Mouse (Mus musculus) liver, adult 2 months (tissue): ENCODE results near the gene Crebrf. TPM values are rescaled to one million over a fixed set of nuclear protein-coding genes. Genes with fewer than 3 reads are reported as not detected.

Source experiments
- DNase-seq: peaks from one replicate; pipeline ENCODE4 v3.0.0-alpha.2; 2011; ENCODE audit warnings: low read depth, low spot score; ENCODE audit errors: extremely low read depth
- H3K27ac ChIP-seq: fragments of 200-500 bp; replicated peaks from 2 replicates; pipeline ENCODE4 v1.5.1; 2012; ENCODE audit warnings: low read depth, mild to moderate bottlenecking, control low read depth, inconsistent platforms, low read length; ENCODE audit not compliant: insufficient read depth
- H3K27me3 ChIP-seq: fragments of 200-500 bp; 2 replicates; pipeline ENCODE4 v1.6.1; 2012; ENCODE audit warnings: mild to moderate bottlenecking, moderate library complexity, low read length, inconsistent platforms; ENCODE audit not compliant: control insufficient read depth, insufficient read depth
- H3K36me3 ChIP-seq: fragments of 200-500 bp; 2 replicates; pipeline ENCODE4 v1.6.1; 2012; ENCODE audit warnings: low read length, inconsistent platforms; ENCODE audit not compliant: control insufficient read depth, insufficient read depth
- H3K4me1 ChIP-seq: fragments of 200-500 bp; 2 replicates; pipeline ENCODE4 v1.6.1; 2011; ENCODE audit warnings: low read length; ENCODE audit not compliant: control insufficient read depth, insufficient read depth
- H3K4me3 ChIP-seq: fragments of 200-500 bp; 2 replicates; pipeline ENCODE4 v1.5.1; 2011; ENCODE audit warnings: low read depth, mild to moderate bottlenecking, control low read depth, low read length, moderate library complexity; ENCODE audit not compliant: insufficient read depth
- H3K79me2 ChIP-seq: fragments of 200-500 bp; 2 replicates; pipeline ENCODE4 v1.6.1; 2012; ENCODE audit warnings: inconsistent platforms, mild to moderate bottlenecking, low read length, moderate library complexity; ENCODE audit not compliant: control insufficient read depth, insufficient read depth
- H3K9ac ChIP-seq: fragments of 200-500 bp; 2 replicates; pipeline ENCODE4 v1.6.1; 2012; ENCODE audit warnings: low read depth, mild to moderate bottlenecking, control low read depth, inconsistent platforms, low read length
- CTCF ChIP-seq: fragments of 200-500 bp; IDR thresholded peaks from 2 replicates; pipeline ENCODE4 v1.5.1; 2011; ENCODE audit warnings: low read depth, low read length, control low read depth
- POLR2A ChIP-seq: fragments of 200-500 bp; IDR thresholded peaks from 2 replicates; pipeline ENCODE4 v1.6.1; 2011; ENCODE audit warnings: low read length, control low read depth; ENCODE audit not compliant: insufficient read depth; ENCODE audit errors: extremely low read depth
- WGBS: fragments of 180-500 bp; shearing (Covaris S2); methylation state at CpG from one replicate; pipeline ENCODE4 v1.1.7; 2018; 5-methylcytosine and 5-hydroxymethylcytosine counted together
- polyA plus RNA-seq: library from polyadenylated mRNA; depleted of rRNA; stranded (reverse); fragments of >200 nt; gene quantifications from 2 replicates; pipeline ENCODE4 v1.2.3, GENCODE M21; 2012
- total RNA-seq: library from RNA; depleted of rRNA; stranded (reverse); fragments of >200 nt; gene quantifications from 2 replicates; pipeline ENCODE4 v1.2.3, GENCODE M21; 2014

Crebrf gene
- total and polyA plus RNA-seq, 2 experiments: 1.4 to 37.0 TPM

DNA sequence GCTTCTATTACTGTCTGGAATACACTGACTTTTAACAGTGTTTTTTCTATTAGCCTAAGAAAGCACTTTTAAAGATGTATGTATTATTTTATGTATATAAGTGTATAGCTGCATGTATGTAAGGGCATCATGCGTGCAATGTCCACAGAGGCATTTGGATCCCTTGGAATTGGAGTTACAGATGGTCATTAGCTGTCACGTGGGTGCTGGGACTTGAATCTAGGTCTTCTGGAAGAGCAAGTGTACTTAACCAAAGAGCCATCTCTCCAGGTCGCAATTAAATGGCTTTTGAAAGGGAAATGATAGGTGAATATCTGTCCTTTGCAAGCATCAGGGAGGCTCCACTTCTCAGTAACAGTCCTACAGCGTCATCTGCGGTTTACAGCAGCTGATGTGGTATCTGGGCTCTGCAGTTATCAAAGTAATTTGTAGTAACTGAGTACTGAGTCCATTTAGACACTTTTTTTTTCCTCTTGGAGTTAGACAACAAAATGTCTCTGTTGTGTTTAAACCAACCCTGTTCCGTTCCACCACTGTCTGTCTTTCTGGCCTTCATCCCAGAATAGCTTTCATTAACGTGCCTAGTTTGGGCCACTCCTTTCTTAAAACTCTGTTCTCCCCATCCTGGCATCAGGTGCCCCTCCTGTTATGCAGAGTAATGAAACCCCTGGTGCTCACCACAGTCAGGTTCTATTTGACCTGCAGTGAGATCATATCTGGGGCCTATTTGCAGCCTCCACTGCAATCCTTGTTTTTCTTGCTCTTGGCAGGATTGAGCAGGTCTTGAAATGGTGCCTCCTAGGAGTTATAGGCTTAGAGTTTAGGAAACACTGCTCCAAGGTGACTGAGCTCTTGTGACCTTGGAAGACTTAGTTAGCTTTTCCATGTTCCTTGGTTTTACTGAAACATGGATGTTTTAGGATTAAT, 37.5 kb upstream of the Crebrf start:
- H3K4me1 ChIP-seq: peaks cover 7% of the 10 kb centered on the region
- no peaks in the 10 kb centered on the region for H3K27me3 ChIP-seq
- no peak for TF ChIP-seq POLR2A
- no peak for TF ChIP-seq CTCF
- no peaks in the 10 kb centered on the region for H3K36me3 ChIP-seq
- no peak overlapping the region for H3K27ac ChIP-seq
- WGBS: 61% methylated on average over 7 of the region's 7 CpGs
- no peak for DNase-seq
- H3K9ac ChIP-seq: no peak overlapping the region; the same call in 1 of the 2 replicates
- H3K79me2 ChIP-seq: peaks cover 41% of the 10 kb centered on the region
- H3K4me3 ChIP-seq: no peak overlapping the region

DNA sequence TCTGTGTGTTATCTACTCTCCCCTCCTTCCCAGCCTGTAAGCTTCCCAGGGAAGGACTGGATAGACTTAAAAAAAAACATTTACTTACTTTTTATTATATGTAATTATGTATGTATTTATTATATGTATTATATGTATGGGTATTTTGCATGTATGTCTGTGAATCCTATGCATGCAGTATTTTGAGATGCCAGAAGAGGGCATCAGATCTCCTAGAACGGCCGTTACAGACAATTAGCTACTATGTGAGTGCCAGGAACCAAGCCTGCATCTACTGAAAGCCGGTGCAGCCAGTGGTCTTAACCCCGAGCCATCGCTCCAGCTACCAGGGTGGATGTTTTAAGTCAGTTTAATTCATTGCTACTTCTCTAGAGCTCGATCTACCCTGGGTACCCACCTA, 34.2 kb upstream of the Crebrf start:
- Histone ChIP-seq H3K4me3 (no peak overlapping the region), H3K79me2 (peaks cover 52% of the 10 kb centered on the region), H3K9ac (no peak overlapping the region), H3K27ac (no peak overlapping the region), H3K4me1 (peaks cover 6% of the 10 kb centered on the region), H3K36me3 (peaks cover 4% of the 10 kb centered on the region; the same call in 1 of the 2 replicates), H3K27me3 (no peaks in the 10 kb centered on the region)
- 94% methylated on average over 6 of the region's 6 CpGs for WGBS
- no peak for DNase-seq
- TF ChIP-seq CTCF (0 out of 2 replicates have a peak, but pooled peaks have one; percentile 3), POLR2A (no peak)

DNA sequence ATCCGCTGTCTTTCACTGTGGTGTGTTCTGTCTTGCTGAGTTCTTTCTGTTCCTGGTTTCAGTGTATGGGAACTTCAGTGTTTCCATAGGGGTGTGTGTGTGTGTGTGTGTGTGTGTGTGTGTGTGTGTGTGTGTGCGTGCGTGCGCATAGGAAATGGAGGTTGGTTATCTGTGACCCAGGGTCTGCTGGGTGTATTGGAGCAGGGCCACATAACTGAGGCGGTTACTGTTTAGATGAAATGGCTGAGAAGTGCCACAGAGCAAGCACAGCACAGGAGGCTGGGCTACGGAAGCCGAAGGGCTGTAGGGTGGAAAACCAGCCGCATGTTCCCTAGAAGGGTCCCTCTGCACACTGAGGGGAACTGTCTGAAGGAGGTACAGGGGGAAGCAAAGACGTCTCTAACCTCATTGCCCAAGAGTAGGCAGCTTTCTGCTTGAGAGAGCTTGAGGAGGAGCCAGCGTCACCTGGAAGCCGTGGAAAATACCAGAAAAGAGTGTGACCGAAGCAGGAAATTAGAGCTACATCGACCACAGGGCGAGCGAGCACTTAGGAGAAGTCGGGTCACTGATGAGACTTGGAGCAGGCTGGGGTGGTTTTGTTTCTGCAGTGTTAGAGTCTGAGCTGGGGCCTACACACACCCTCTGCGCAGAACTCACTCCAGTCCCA, 29.0 kb upstream of the Crebrf start:
- Histone ChIP-seq H3K27ac (no peak overlapping the region), H3K79me2 (peaks cover 35% of the 10 kb centered on the region), H3K27me3 (no peaks in the 10 kb centered on the region), H3K4me1 (peaks cover 11% of the 10 kb centered on the region), H3K9ac (no peak overlapping the region), H3K4me3 (no peak overlapping the region), H3K36me3 (peaks cover 4% of the 10 kb centered on the region; the same call in 1 of the 2 replicates)
- 74% methylated on average over 17 of the region's 17 CpGs for WGBS
- TF ChIP-seq CTCF (no peak), POLR2A (no peak)
- no peak for DNase-seq

DNA sequence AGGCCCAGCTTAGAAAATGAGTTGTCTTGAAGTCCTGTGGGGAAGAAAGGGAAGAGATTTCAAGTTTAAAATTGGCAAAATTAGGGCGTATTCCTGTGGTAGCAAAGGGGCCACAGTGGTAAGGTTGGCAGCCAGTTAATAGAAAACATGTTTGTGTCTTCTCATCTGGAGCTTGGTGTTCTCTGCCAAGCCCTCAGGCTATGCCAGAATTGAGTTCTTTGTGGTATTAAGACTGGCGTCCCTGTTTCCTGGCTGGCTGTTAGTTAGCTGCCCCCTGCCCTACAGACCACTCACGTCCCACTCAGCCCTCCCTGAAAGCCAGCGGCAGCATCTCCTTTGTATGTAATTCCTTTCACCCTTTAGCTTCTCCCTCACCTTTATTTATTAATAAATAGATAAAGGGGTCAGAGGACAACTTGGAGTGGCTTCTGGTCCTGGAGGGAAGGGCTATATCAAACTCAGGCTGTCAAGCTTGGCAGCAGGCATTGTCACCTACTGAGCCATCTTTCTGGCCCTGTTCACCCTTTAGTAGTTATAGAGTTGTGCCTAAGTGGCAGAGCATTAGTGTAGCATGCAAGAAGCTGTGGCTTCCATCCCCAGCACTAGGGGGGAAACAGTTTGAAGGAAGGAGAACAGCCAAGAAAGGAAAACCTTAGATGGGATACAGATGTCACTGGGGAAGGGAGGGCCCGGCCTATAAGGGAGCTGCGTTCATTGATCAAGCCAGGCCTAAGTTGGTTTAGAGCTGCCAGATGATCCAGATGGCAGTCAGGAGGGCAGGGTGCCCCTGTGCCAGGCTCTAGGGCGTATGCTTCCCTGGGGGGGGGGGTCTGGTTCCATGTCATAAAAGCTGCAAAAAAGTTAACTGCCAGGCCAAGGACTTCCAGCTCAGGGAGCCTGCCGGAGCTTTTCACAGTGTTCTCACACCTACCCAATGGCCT, 26.4 kb upstream of the Crebrf start:
- TF ChIP-seq POLR2A (no peak), CTCF (no peak)
- Histone ChIP-seq H3K27me3 (no peaks in the 10 kb centered on the region), H3K4me1 (peaks cover 12% of the 10 kb centered on the region), H3K9ac (no peak overlapping the region), H3K27ac (no peak overlapping the region), H3K36me3 (peaks cover 3% of the 10 kb centered on the region; the same call in 1 of the 2 replicates), H3K4me3 (no peak overlapping the region), H3K79me2 (peaks cover 28% of the 10 kb centered on the region)
- DNase-seq: peak; percentile 53
- 55% methylated on average over 8 of the region's 8 CpGs for WGBS

DNA sequence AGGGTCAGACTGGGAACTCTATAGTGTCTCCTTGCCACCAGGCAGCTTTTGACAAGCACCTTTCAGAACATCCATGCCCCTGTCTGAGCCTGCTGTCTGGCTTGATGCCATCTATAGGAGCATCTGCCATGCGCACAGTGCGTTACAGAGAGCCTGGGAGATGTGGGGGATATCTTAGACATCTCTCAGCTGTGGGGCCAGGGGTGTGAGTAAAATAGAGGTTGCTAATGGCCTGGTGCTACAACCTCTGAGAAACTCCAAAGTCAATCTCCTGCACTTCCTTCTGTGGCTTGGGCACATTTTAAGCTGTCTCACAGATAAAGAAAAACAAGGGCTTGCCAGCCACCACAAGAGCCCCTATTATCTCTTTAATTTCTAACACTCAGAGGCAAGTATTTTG, 25.6 kb upstream of the Crebrf start:
- no peak overlapping the region for H3K4me3 ChIP-seq
- no peaks in the 10 kb centered on the region for H3K27me3 ChIP-seq
- TF ChIP-seq CTCF (no peak), POLR2A (no peak)
- peaks cover 4% of the 10 kb centered on the region; the same call in 1 of the 2 replicates for H3K36me3 ChIP-seq
- H3K9ac ChIP-seq: no peak overlapping the region
- H3K4me1 ChIP-seq: peaks cover 12% of the 10 kb centered on the region
- H3K27ac ChIP-seq: no peak overlapping the region
- WGBS: 100% methylated on average over 2 of the region's 2 CpGs
- H3K79me2 ChIP-seq: peaks cover 22% of the 10 kb centered on the region
- no peak for DNase-seq
